Mouse (Mus musculus) heart, postnatal 10 days (tissue): ENCODE measurements around the gene Adm. TPM values are rescaled to one million over a fixed set of nuclear protein-coding genes. Genes with fewer than 3 reads are reported as not detected.
A peak's percentile ranks its signal among the peaks of the same experiment; 100 is the strongest.
"Not testable (repeated sequence)": the region's sequence is repeated elsewhere in the genome, so short reads cannot be mapped to it uniquely, and the experiment has no call there.

Experiments used
- DNase-seq, 2 experiments: peaks; one replicate each; pipeline ENCODE4 v3.0.0; 2021
- intact Hi-C: fragments of 180-260 bp; cut with DNase I; formaldehyde crosslinking; loops from one replicate; pipeline ENCODE4 v1.15.1; 2025
- total RNA-seq, 2 experiments: library from RNA; stranded (reverse); gene quantifications; 2 replicates each; pipeline ENCODE4 v1.2.3; 2021

Gene Adm
- 10 to 100 TPM; 13.8 to 15.7 TPM for total RNA-seq

DNA sequence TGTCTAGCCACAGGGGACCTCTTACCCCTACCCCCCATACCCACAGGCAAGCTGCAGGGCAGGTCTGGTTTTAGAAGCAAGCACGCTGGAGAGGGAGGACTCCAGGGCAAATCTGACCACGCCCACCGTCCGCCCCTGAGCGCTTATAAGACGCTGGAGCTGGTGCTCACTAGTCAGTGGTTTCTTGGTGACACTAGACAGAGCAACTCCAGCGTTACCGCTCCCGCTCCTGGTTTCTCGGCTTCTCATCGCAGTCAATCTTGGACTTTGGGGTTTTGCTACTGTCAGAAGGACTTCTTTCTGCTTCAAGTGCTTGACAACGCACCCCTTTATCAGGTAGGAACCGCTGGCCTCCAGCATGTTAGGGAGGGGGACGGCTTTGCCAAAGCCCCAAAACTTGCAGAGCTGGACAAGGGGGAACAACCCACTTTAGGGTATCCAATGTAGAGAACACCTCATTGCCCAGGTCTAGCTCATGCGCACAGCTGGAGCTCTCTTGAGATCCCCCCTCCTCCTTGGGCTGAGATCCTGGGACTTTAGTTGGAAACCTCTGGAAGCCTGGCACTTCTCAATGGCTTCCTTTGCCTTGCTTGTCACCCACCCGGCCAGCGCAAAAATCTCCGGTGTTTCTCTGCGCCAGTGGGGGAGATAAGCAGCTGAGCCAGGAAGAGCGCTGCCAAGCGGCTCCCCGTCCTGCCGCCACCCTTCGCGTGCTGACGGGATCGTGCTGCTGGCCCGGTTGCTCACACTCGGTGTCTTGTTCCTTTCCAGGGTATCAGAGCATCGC, at the start of gene Adm:
Gene Adm (plus strand): TSS at position 176 of the 787 bp plus-strand sequence.
- peak; percentile 88 to 89 for DNase-seq
- intact Hi-C loops: loop anchor here (1.0 to 2.0 kb wide), 2 partner anchors 13 to 75 kb away; partner anchors contain the start of gene Sbf2

- no peak for DNase-seq
- intact Hi-C loops: no loop called here
Observed at GRCm38 (mm10) chr7:110583705-110584104, 43.8 kb upstream of the Adm start.

GRCm38 (mm10) chr7:110584159-110584558, 43.3 kb upstream of the Adm start:
- intact Hi-C loops: no loop called here
- no peak for DNase-seq

DNA sequence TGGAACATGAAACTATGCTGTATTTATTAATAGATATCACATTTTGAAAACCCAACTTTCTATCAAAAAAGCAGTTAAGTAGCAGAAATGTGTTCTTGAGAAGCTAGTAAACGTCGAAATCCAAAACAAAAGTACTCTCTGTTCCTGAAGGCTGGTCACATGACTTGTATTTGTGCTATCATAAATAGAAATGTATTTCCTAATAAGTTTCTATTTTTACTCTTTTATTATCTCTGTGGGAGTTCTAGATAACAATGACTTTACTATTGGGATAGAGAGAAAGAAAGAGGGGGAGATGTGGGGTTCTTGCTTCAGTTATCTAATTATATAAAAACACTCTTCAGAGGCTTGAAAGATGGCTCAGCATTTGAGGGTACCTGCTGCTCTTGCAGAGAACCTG, 42.2 kb upstream of the Adm start:
- intact Hi-C loops: no loop called here
- DNase-seq: no peak

- intact Hi-C loops: no loop called here
- DNase-seq: no peak
Observed at GRCm38 (mm10) chr7:110587721-110588120, 39.7 kb upstream of the Adm start.

DNA sequence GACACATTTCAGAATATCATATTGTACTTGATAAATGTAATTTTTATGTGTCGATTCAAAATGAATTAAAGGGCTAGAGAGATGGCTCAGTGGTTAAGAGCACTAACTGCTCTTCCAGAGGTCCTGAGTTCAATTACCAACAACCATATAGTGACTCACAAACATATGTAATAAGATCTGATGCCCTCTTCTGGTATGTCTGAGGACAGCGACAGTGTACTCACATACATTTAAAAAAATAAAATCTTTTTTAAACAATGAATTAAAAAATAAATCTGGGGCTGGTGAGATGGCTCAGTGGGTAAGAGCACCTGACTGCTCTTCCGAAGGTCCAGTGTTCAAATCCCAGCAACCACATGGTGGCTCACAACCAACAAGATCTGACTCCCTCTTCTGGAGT, 33.5 kb upstream of the Adm start:
- DNase-seq, intact Hi-C loops: not testable (repeated sequence)

- DNase-seq: no peak
- intact Hi-C loops: no loop called here
Observed at GRCm38 (mm10) chr7:110597141-110597540, 30.3 kb upstream of the Adm start.

DNA sequence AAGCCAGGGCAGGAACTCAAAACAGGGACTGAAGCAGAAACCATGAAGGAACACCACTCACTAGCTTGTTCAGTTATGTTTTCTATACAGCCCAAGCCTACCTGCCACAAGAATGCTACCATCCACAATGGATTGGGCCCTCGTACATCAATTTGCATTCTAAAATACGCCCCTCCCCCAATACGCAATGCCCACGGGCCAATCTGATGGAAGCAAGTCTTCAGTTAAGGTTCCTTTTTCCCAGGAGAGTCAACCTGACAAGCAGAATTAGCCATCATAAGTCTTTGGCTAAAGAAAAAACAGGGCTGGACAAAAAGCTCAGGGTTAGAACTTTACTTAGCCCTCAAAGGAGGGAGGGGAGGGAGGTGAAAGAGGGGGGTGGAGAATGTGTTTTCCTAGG, 22.0 kb upstream of the Adm start:
- intact Hi-C loops: no loop called here
- no peak for DNase-seq

- intact Hi-C loops: no loop called here
- DNase-seq: no peak
Observed at GRCm38 (mm10) chr7:110606906-110607305, 20.6 kb upstream of the Adm start.

DNA sequence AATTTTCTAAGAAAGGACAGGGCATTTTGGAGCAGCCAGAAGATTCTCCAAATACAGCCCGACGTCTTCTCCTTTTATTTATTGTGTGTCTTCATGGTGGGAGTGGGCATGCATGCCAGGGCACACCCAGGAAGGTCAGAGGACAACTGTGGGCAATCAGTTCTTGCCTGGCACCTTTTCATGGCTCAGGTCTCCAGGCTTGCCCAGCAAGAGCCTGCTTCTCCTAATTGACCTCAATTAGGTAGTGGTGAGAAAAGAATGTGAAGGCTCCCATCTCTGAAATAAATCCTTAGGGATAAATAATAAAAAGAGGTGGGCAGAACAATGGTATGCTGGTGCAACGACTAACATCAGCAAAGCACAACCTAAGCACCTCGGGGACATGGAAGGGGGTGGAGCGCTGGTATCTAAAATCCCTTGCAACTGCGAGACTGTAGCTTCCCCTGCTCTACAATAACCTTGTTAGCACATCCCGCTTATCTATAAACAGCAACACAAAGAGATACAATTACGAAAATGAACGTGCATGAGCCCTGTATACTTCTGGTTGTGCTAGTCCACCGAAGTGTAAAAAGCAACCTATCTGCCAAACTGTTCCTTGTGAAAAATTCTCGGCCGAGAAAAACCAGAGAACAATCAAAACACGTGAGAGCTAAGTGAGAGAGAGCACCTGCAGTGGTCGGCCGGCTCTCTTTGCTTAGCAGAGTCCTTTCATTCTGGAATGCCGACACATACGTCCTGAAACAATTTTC, 13.9 kb upstream of the Adm start:
- intact Hi-C loops: loop anchor here (2.0 kb wide), 1 partner anchor 15 kb away; no protein-coding TSS in a partner anchor
- no peak for DNase-seq

GRCm38 (mm10) chr7:110614133-110615063, 13.1 kb upstream of the Adm start, which contains the start of gene Sbf2:
Gene Sbf2, minus strand, starts transcription at chr7:110614922.
- peak; percentile 90 to 91 for DNase-seq
- intact Hi-C loops: loop anchor here (2.0 kb wide), 1 partner anchor 14 kb away; no protein-coding TSS in a partner anchor

DNA sequence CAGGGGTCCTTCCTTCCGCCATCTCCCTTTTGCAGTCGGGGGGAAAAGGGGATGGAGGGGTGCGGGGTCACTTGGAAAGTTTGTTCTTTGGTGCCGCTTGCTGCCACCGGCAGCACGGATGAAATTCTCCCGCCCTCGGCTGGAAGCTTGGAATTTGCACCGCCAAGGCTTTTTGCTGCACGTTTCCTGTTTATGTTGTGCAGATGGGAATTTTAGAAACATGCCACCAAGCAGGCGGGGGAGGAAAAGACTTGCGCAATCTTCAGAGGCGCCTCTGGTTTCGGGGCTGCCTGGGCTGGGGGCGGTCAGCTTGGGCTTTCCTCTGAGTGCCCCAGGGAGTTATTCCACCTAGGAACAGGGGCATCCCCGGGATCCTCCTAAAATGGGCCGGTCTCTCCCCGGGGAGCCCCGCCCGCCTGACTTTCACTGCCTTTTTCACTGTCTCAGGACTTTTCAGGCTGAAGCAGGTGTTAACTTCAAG, 12.3 kb upstream of the Adm start:
- peak; percentile 74 to 77 for DNase-seq
- intact Hi-C loops: loop anchor here (2.0 kb wide), 1 partner anchor 14 kb away; no protein-coding TSS in a partner anchor

DNA sequence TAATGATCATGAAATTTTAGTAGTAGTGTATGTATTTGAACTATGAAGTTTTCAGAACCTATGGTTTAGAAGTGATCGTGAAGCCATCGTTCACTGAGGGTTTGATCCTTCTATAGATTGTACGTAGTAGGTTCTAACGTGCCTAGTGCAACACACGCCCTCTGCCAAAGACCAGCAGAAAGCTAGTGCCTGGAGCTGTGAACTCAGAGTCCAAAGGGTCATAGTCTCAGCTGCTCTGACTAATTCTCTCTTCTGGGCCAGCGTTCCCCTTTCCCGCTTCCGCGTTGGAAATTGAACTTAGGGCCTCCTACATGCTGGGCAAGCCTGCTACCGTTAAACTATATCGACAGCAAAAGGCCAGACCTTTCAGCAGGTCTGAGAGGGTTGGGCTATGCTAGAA, 11.7 kb upstream of the Adm start:
- intact Hi-C loops: loop anchor here (2.0 kb wide), 1 partner anchor 13 kb away; no protein-coding TSS in a partner anchor
- DNase-seq: peak; percentile 23 to 34

DNA sequence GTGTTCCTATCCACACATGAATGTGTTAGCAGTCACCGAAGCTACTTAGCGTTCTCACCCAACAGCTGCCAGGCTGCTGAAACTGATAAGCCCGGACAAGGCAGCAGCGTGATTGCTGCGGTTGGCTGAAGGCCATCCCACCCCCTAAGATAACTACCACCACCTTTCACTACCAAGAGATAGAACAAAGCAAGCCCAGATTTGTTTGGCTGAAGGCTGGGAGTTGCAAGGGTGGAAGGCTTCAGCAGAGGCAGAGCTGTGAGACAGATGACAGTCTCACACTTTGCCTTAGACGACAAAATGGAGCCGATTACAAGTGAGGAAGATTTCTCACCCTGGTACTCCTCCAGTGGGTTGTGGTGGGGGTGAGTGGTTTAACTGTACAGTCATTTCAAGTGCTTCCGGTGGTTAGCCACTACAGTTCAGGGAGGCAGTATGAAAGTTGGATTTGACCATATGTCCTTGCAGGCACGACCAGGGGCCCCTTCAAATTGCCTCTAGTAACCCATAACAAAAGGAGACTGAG, 8.3 kb upstream of the Adm start:
- intact Hi-C loops: no loop called here
- peak; percentile 60 to 77 for DNase-seq

- no peak for DNase-seq
- intact Hi-C loops: no loop called here
Observed at GRCm38 (mm10) chr7:110624067-110624466, 3.4 kb upstream of the Adm start.

DNA sequence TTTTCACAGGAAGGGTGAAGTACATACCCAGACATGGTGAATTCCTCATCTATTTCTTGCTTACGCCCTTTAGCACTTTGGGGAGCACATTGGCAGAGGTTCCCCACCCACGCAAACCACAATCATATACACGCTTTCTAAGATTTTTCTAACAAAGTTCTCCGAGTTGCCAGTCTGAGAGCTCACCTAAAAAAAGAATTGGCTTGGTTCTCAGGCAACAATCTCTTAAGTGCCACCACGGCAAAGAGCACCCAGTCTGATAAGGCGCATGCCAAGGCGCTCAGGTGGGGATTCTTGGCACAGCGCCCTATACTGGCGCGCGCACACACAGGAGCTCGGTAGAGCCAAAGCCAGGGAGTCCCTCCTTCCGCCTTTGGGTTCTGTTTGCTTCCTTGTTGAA, 2.5 kb upstream of the Adm start:
- intact Hi-C loops: no loop called here
- DNase-seq: no peak

GRCm38 (mm10) chr7:110625489-110625888, 2.0 kb upstream of the Adm start:
- intact Hi-C loops: no loop called here
- DNase-seq: no peak

- DNase-seq: peak in 1 of 2 experiments; percentile 29
- intact Hi-C loops: no loop called here
Observed at GRCm38 (mm10) chr7:110626186-110627098, 1.0 kb upstream of the Adm start.

- peak in 1 of 2 experiments; percentile 46 for DNase-seq
- intact Hi-C loops: no loop called here
Observed at GRCm38 (mm10) chr7:110627099-110627482, 370 bp upstream of the Adm start.
